Mouse (Mus musculus) megakaryocyte progenitor cell, adult 5-6 weeks (primary cell): ENCODE measurements around the gene Btf3l4. TPM values are rescaled to one million over a fixed set of nuclear protein-coding genes. Genes with fewer than 3 reads are reported as not detected.
A peak's percentile ranks its signal among the peaks of the same experiment; 100 is the strongest.

Experiments
- ATAC-seq: replicated peaks from 2 replicates; pipeline ENCODE4 v1.8.0; 2016; ENCODE audit warnings: mild to moderate bottlenecking, moderate TSS enrichment, inconsistent platforms; ENCODE audit not compliant: poor library complexity
- total RNA-seq, 2 experiments: library from RNA; stranded (forward) in 1 of 2; stranded (reverse) in 1 of 2; fragments of 157-497, 149-512 nt in 1 of 2; fragments of 200-1000 nt in 1 of 2; gene quantifications; 2 replicates each; pipeline versions ENCODE4 v1.2.3 to v1.2.4; 2015 to 2017

The Btf3l4 gene
- total RNA-seq (2015), result 92.8 and 111 TPM in 2 replicates
- total RNA-seq (2017), result 68.1 and 77.3 TPM in 2 replicates

DNA sequence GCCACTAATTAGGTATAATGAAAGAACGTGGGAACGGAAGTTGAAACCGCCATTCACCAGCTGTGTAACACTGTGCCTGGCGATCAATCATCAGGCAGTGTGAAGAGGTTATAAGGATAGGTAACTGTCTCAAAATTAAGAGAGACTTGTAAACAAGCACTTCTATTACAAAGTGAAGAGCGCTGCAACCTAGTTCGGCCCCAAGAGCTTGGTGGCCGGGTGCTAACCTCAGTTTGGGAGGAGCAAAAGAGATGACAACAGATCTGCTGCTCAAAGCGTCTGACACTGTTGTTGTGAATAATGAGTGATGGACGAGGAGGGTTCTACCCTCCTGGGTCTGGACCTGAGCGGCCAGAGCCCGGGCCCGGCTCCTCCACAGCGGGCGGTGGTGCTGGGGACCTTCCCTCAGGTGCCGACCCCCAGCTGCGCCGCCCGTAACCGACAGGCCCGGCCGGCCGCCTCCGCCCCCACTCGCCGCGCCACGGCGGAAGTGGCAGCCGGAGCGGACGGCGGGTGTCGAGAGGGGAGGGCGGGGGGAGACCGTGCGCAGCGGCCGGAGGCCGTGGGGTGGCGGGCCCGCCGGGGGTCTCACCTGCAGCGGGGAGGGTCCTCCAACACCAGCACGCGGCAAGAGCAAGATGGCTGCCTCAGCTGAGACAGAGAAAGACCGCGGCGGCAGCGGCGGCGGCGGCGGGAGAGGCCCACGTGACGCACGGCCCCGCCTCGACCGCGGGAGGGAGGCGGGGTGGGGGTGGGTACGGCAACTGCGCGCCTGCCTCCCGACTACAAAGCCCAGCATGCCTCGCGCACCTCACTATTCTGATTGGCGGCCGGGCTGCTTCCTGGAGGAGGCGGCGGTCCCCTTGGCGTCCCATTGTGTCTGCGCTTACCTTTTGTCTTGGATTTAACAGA, at the start of gene Btf3l4:
TSS of gene Btf3l4 (minus strand) at position 699 of the 912 bp plus-strand sequence.
- ATAC-seq, result peak; percentile 88

DNA sequence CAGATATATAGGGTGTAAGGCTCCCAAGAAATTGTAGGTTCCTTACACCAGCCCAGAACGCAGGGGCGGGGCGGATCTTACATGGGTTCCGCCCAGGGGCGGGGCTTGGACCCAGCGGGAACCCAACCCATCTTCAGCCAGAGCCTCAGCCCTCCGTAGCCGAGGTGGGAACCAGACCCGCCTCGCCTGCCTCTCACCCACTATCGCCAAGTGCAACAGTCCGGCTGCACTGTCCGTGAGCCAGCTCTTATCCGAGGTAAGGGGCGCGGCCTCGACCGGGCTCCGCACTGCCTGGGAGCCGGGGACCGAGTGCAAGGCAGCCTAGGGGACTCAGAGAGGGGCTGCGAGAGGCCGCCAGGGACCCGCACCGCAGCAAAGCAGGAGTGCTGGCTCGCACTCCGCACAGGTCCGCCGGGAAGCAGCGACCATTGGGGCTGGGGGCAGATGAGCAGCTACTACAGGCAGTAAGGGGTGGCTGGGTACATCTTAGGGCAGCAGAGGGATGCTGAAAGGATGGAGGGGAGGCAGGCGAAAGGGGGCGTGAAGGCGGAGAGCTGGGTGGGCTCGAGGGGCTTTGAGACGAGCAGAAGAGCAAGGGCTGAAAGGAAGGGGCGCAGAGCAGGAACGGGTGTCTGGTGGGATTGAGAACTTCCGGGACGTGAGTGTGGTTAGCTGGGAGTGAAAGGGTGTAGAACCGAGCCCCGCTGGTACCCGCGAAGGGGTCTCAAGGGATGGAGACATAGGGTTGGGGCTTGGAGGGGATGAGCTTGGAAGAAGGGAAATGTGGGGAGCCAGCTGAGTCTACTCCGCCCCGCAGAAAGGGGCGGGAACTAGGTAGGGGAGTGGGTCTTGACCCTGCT, 45.8 kb upstream of the Btf3l4 start, which contains the start of gene Rab3b:
TSS of gene Rab3b (plus strand) at position 101 of the 860 bp plus-strand sequence.
- ATAC-seq, result peak; percentile 97

DNA sequence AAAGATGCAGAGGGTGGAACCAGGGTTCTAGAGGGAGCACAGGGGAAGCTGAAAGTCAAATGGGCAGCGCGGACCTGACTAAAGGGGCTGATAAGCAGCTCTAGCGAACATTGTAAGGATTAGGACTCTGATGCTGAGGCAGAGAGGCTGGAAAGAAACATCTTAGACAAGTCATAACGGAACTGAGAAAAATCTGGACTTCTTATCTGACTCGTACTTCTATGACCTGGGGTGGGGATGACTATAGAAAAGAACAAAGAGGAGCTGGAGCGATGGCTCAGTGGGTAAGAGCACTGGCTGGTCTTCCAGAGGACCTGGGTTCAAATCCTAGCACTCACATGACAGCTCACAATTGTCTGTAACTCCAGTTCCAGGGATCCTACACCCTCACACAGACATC, 44.5 kb upstream of the Btf3l4 start:
- no peak for ATAC-seq

DNA sequence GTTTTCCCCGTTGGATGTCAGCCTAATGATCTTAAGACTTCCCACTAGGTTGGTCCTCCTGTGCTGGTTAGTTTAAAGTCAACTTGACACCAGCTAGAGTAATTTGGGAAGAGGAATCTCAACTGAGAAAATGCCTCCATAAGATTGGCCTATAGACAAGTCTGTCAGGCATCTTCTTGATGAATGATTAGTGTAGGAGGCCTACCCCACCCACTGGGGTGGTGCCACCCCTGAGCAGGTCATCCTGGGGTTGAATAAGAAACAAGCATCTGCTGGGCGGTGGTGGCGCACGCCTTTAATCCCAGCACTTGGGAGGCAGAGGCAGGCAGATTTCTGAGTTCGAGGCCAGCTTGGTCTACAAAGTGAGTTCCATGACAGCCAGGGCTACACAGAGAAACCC, 40.3 kb upstream of the Btf3l4 start:
- ATAC-seq, result no peak

DNA sequence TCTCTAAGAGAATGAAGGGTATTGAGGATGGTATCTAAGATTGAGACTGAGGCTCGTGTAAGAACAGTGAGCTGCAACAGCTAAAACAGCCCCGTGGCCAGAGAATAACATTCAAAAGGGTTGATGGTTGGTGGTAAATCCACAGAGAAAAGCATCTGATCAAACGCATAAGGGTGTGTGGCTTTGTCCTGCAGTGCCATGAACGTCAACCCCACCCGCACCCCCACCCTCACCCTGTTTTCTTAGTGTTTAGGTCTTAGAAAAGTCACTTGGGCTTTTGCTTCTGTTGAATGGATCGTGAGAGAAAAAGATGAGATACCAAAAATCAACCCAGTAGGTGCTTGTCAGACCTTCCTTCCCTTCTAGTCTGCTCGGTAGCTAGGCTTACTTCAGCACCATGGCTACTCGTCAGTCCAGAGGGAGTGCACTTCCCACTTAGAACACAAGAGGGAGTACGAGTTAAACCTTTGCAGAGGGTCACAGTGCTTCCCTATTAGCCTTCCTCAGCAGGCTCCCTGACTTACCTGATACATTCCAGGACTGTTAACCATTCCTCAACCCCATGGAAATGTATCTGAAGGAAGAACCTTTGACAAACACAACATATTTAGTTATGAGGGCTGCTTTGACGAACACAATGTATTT, 36.4 kb upstream of the Btf3l4 start:
- ATAC-seq, result peak; percentile 93

DNA sequence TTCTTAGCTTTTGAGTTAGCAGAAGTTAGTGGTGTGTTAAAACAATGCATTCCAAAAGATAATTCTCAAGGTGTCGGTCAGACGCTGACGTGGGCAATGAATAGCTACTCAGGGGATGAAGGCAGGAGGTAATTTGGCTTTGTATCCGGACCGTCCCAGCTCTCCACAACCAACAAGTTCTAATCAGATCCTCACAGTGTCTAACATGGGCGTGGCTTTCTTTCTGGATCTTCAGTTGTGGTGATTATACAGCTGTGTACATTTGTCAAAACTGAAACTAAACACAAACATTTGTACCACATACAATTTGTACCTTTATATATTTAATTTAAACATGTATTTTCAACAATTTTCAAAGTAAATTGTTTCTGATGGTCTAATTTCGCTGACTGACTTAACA, 33.4 kb upstream of the Btf3l4 start:
- ATAC-seq, result peak; percentile 84

DNA sequence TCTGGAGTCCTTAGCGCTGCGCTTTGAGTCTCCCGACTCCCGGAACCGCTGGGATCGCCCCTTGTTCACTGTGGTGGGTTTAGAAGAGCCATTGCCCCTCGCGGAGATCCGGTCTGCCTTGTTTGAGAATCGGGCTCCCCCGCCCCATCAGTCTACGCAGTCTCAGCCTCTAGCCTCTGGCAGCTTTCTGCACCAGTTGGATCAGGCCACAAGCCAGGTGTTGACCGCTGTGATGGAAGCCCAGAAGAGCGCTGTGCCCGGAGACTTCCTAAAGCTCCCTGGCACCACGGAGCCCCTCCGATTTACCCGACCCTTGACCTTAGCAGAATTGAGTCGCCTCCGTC, 15.1 kb upstream of the Btf3l4 start, which contains the start of gene A730015C16Rik:
TSS of gene A730015C16Rik (minus strand) at position 115 of the 344 bp plus-strand sequence.
- peak; percentile 26 for ATAC-seq

DNA sequence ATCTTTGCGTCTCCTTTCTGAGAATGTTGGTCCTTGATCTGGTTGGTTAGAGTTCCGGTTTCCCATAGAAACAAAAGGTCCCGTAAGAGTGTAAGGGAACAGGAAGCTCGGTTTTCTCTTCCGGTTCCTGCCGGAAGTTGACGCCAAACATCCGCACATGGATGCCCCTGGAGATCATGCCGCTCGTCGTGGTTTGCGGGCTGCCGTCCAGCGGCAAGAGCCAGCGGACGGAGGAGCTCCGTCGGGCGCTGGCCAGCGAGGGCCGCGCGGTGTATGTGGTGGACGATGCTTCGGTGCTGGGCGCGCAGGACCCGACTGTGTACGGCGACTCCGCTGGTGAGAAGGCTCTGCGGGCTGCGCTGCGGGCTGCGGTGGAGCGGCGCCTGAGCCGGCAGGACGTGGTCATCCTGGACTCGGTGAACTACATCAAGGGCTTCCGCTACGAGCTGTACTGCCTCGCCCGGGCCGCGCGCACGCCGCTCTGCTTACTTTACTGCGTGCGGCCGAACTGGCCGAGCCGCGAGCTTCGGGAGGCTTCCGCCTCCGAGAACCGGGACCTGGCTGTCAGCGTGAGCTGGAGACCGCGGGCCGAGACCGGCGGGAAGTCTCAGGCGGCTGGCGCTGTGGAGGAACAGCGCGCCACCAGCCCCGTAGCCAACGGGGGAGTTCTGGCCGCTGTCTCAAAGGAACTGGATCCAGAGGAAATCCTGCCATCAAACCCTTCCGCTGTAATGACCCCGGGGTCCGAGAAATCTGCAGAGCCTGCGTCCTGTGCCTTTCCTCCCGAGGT, 14.5 kb upstream of the Btf3l4 start, which contains the start of gene Kti12:
TSS of gene Kti12 (plus strand) at position 71 of the 790 bp plus-strand sequence.
- ATAC-seq, result peak; percentile 92

DNA sequence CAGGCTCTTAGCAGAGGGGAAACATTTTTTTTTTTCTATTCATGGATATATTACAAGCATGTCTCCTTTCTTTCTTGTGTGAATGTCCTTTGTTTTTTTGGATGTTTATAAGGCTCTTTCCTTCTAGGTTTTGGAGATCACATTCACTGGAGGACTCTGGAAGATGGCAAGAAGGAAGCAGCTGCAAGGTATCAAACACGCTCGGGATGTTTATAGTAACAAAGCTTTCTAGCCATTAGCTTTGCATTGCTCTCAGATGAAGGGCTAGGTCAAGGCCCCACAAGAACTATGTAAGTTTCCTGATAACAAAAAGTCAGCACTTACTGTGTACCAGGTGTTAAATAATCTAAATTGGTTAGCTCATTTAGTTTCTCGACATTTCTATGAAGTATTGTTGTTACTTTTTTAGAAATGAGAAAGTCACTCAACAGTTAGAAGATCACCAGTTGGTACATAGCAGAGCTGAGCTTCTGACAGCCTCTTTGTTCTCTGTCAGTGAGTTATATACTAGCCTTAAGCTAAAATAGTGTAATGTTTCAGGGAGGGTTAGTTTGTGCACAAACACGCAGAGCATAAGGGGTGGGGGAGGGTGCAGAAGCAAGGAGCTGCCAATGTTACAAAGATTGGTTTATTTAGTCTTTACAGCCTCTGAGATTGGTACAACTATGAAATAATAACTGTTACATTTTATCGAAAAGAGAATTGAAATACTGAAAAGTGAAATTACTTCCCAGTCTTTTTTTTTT, 12.6 kb upstream of the Btf3l4 start:
- no peak for ATAC-seq

DNA sequence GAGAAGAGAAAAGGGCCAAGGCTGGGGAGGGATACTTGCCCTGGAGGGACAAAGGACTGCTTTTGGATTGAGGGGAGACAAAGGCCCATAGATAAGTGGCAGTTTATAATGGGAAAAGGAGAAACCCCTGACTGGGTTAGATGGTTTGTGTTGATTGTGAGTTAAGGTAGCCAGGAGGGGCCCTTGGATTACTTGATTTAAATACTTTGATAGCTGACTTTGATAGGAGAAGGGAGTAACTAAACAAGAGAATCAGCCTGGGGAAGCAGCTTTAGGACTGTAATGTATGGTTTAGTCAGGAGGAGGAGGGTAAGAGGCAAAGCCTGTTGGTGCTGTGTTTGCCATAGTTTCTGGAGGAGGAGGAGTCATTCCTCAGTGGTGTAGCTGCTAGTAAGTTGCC, 9.9 kb upstream of the Btf3l4 start:
- no peak for ATAC-seq

DNA sequence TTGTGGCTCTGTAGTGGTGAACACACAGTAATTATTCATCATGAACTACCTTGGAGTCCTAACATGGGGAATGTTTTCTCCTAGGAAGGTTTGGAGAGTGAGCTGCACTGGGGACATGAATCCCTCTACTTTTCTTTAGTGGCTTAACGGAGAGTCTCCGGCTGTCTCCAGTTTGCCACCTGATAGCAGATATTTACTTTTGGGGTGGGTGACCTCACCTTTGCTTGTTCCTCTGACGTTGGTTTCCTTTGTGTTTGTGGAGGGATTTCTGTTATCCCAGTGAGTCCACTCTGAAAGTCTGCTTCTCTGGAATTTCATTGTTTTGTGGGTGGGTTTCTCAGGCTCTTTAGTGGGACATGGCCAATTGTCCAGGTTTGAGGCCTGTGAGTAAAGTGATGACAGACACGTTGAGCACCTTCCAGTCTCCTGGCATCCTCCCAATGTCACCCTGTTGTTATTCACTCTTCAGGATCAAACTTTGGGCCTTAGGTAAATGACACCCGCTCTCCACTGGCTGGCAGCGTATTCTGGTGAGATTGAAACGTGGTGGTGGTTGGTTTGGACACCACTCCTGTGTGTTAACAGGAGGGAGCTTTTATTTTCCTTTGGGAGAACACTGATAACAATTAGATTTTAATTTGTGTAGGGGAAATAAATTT, 8.6 kb upstream of the Btf3l4 start:
- no peak for ATAC-seq

DNA sequence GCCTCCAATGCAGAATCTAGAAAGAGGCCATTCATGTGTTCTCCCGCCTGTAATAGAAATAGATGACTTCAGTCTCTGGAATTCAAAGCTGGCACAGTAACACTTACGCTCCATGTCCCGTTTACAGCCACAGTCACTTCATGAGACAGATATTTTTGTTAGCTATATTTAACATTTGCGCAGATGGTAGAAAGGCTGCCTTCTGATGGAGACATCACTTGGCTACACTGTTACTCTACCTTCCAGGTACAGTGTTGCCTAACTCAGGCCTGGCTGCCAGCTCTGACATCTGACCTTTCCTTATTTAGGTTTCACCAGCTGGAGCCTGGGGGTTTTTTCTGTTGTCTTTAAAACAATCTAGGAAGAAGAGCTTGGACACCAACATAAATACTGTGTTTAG, 4.6 kb upstream of the Btf3l4 start:
- ATAC-seq, result no peak

DNA sequence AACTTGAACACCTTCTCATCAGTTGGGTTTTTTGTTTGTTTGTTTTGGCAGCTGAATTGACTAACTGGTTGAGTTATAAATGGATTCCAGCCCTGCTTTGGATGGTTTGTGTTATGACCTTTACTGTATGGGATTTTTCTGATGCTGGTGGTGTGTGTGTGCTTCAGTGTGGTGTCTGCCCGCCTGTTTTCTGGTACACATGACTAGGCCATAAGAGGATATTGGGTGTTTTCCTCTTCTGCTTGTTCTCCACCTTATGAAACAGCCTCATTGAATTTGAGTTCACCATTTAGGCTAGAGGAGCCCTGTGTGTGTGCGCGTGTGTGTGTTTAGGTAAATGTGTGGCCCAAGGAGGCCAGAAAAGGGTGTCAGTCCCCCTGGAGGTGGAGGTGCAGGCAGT, 2.1 kb upstream of the Btf3l4 start:
- no peak for ATAC-seq

DNA sequence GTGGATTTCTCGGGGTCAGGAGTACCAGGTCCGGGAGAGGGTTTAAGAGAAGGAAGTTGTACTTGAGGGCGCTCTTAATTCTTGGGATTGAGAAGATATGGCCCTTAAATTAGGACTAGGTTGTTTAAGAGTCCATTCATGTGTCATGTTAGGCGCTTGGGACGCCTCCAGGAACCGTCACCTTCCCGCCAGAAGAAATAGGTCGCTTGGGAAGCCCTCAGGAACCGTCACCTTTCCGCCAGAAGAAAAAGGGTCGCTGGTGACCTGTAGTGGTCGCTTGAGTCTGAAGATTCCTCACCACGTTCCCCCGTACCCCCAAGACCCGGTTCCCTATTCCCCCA, 1.5 kb upstream of the Btf3l4 start:
- ATAC-seq, result no peak

DNA sequence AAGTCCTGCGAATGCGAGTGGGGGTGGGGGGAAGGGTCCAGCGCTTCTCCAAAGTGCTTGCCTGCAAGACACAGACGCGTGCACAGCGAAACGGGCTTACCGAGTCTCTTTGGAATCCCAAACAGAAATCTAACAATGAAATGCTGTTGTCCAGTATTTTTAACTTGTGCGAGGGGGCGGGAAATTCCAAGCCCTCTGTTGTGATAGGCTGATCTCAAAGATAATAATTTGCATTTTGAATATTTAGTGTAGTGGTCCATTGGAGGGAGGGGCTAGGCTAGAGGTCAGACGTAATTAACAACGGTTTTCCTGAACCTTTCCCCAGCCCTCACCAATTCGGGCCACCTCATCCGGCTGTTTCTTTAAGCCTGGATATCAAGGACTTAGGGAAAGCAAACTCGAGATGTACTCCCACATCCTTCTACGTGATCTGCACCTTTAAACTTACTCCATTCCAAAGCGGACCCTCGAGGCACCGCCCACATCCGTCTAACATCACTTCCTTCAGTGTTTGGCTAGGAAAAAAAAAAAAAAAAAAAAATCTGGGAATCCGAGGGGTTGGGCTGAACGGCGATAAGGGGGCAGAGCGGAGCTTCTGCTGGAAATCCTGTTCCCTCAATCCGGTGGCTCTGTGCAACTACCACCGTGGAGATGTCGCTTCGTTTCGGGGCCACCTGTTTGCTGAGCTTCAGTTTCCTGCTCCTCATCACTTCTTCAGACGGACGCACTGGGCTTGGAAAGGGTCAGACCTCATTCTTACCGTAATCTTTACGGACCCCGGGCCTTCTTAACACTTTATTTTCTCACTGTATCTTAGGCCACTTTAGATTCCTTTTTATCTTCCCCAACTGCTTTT, 929 bp upstream of the Btf3l4 start, which contains the start of gene Txndc12:
TSS of gene Txndc12 (plus strand) at position 487 of the 856 bp plus-strand sequence.
- peak; percentile 52 for ATAC-seq

DNA sequence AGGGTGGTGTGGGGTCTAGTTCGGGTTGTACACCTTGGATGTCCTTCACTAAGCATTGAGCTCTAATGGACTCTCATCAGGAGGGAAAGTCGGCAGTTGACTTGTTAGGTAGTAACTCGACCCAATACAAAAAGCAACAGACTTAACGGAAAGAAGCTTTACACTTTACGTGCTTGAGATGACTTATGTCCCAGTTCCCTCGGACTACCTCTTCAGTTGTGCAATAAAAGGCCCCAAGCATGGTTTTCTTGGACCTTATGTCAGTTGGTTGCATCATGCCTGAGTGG, 357 bp upstream of the Btf3l4 start:
- ATAC-seq, result peak; percentile 54

DNA sequence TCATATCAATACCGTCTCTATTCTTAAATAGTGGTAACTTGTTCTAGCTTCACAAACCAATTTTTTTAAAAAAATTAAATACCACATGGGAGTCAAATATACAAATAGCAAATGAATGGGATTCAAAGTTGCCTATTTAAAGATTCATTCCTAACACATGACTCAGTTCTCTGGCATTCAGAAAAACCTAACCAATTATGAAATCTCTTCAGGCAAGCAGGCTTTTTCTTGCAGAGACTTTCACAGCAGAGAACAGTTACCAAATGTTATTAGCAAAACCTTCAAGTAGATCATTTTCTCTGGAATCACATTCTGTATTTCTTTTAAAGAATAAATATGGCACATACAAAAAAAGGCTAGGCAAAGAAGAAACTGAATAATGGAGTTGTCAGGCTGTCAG, 2.7 kb downstream of the Btf3l4 start:
- no peak for ATAC-seq

DNA sequence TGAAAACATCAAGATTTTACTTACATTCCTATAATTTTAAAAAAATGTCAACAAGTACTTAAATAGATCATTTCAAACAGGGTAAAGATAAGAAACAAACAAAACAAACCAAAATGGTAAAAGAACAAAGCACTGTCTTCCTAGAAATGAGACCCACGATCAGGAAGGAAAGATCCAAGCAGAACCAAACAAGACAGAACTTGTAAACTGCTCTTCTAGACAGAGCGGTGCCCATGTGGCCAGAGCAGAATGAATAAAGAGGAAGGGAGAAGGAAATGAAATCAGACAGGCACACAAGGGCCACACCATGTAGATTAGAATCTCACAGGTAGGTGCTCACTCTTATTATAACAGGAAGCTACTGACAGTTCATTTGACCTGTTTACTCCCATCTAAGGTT, 6.8 kb downstream of the Btf3l4 start:
- no peak for ATAC-seq
